Mouse (Mus musculus) G1E (cell line): ENCODE data around the gene Klk1b8.

Experiments
- CTCF ChIP-seq: IDR thresholded peaks from 2 replicates; pipeline ENCODE4 v1.5.1; 2012; ENCODE audit warnings: low read depth, low read length, inconsistent platforms, mixed read lengths
- GATA1 ChIP-seq: IDR thresholded peaks from 2 replicates; pipeline ENCODE4 v1.6.1; 2012; ENCODE audit warnings: borderline replicate concordance, low read length, inconsistent platforms, mixed read lengths
- TAL1 ChIP-seq: conservative IDR thresholded peaks from 2 replicates; pipeline ENCODE4 v1.6.1; 2012; ENCODE audit warnings: low read depth, low read length, inconsistent platforms, mixed read lengths

- no peak for TF ChIP-seq TAL1
- no peak for TF ChIP-seq CTCF
- TF ChIP-seq GATA1, result no peak
Measured at GRCm38 (mm10) chr7:43936551-43936950, 13.9 kb upstream of the Klk1b8 start.
